Mouse (Mus musculus) midbrain, embryonic 14.5 days (tissue): Measurements from ENCODE around the gene Cd69. TPM values are rescaled to one million over a fixed set of nuclear protein-coding genes. Genes with fewer than 3 reads are reported as not detected.
A peak's percentile ranks its signal among the peaks of the same experiment; 100 is the strongest.

Experiments
- ATAC-seq: fragments of 200-750 bp; cut with Nextera tagmentation; 2 replicates; pipeline ENCODE4 v1.8.0; 2017; ENCODE audit warnings: moderate number of reproducible peaks, moderate library complexity; ENCODE audit not compliant: low FRiP score, low TSS enrichment
- DNase-seq: peaks from one replicate; pipeline ENCODE4 v3.0.0-alpha.2; 2015
- H3K27ac ChIP-seq: fragments of 300-500 bp; sonication (generic); replicated peaks from 2 replicates; pipeline ENCODE4 v1.5.1; 2014; ENCODE audit warnings: mild to moderate bottlenecking, low read depth, low read length, moderate library complexity
- H3K27me3 ChIP-seq: fragments of 300-500 bp; sonication (generic); 2 replicates; pipeline ENCODE4 v1.6.1; 2014; ENCODE audit warnings: low read length, control low read depth, mixed read lengths; ENCODE audit not compliant: control insufficient read depth, insufficient read depth
- H3K36me3 ChIP-seq: fragments of 300-500 bp; sonication (generic); 2 replicates; pipeline ENCODE4 v1.6.1; 2014; ENCODE audit warnings: low read length, control low read depth; ENCODE audit not compliant: control insufficient read depth, insufficient read depth
- H3K4me1 ChIP-seq: fragments of 300-500 bp; sonication (generic); 2 replicates; pipeline ENCODE4 v1.6.1; 2014; ENCODE audit warnings: mild to moderate bottlenecking, antibody characterized with exemption, low read length, control low read depth; ENCODE audit not compliant: control insufficient read depth, insufficient read depth
- H3K4me2 ChIP-seq: fragments of 300-500 bp; sonication (generic); 2 replicates; pipeline ENCODE4 v1.6.1; 2014; ENCODE audit warnings: mild to moderate bottlenecking, low read length, moderate library complexity
- H3K4me3 ChIP-seq: fragments of 300-500 bp; sonication (generic); replicated peaks from 2 replicates; pipeline ENCODE4 v1.5.1; 2014; ENCODE audit warnings: low read depth, low read length
- H3K9ac ChIP-seq: fragments of 300-500 bp; sonication (generic); replicated peaks from 2 replicates; pipeline ENCODE4 v1.6.1; 2014; ENCODE audit warnings: mild to moderate bottlenecking, low read length, moderate library complexity
- H3K9me3 ChIP-seq: fragments of 300-500 bp; sonication (generic); 2 replicates; pipeline ENCODE4 v1.6.1; 2016; ENCODE audit warnings: low read length, control low read depth, mixed read lengths; ENCODE audit not compliant: control insufficient read depth
- WGBS: fragments of 180-500 bp; shearing (Covaris S2); extraction: QIAGEN DNeasy Blood & Tissue Kit; methylation state at CpG from one replicate; pipeline ENCODE4 v1.1.7; 2014; 5-methylcytosine and 5-hydroxymethylcytosine counted together
- polyA plus RNA-seq: library from polyadenylated mRNA; unstranded; fragments of >200 nt; fragmentation: Nextera tagmentation; extraction: Ambion mirVana; gene quantifications from 2 replicates; pipeline ENCODE4 v1.2.1, GENCODE M21; 2014

The Cd69 gene
- polyA plus RNA-seq, 1 experiment from 2014 or later, result 0.21 TPM

- H3K36me3 ChIP-seq, result no peaks in the 10 kb centered on the region
- no peaks in the 10 kb centered on the region for H3K4me1 ChIP-seq
- H3K27me3 ChIP-seq, result no peaks in the 10 kb centered on the region
- ATAC-seq (no peak), DNase-seq (peak; percentile 15)
- H3K4me3 ChIP-seq, result no peak overlapping the region
- H3K4me2 ChIP-seq, result no peak overlapping the region
- no peaks in the 10 kb centered on the region for H3K9me3 ChIP-seq
- H3K27ac ChIP-seq, result no peak overlapping the region
- no peak overlapping the region for H3K9ac ChIP-seq
These were observed 15.2 kb downstream of the Cd69 start for GRCm38 (mm10) chr6:129260034-129260433.

GRCm38 (mm10) chr6:129256018-129256417, 19.2 kb downstream of the Cd69 start:
- Histone ChIP-seq H3K9ac (no peak overlapping the region), H3K9me3 (no peaks in the 10 kb centered on the region), H3K4me2 (no peak overlapping the region), H3K4me3 (no peak overlapping the region), H3K4me1 (no peaks in the 10 kb centered on the region), H3K27me3 (no peaks in the 10 kb centered on the region), H3K27ac (no peak overlapping the region), H3K36me3 (no peaks in the 10 kb centered on the region)
- DNase-seq, result peak; percentile 54
- no peak for ATAC-seq
- 63% methylated on average over 7 of the region's 7 CpGs for WGBS

GRCm38 (mm10) chr6:129254949-129255602, 20.2 kb downstream of the Cd69 start:
- H3K4me2 ChIP-seq, result no peak overlapping the region
- ATAC-seq, result peak; percentile 58; the same call in 1 of the 2 replicates
- H3K4me1 ChIP-seq, result no peaks in the 10 kb centered on the region
- peak; percentile 83 for DNase-seq
- H3K27me3 ChIP-seq, result no peaks in the 10 kb centered on the region
- no peak overlapping the region for H3K27ac ChIP-seq
- no peak overlapping the region for H3K9ac ChIP-seq
- 25% methylated on average over 4 of the region's 4 CpGs for WGBS
- H3K4me3 ChIP-seq, result no peak overlapping the region
- no peaks in the 10 kb centered on the region for H3K9me3 ChIP-seq
- no peaks in the 10 kb centered on the region for H3K36me3 ChIP-seq

GRCm38 (mm10) chr6:129254314-129254713, 20.9 kb downstream of the Cd69 start:
- Histone ChIP-seq H3K9me3 (no peaks in the 10 kb centered on the region), H3K27ac (no peak overlapping the region), H3K9ac (no peak overlapping the region), H3K27me3 (no peaks in the 10 kb centered on the region), H3K36me3 (no peaks in the 10 kb centered on the region), H3K4me3 (no peak overlapping the region), H3K4me2 (no peak overlapping the region), H3K4me1 (no peaks in the 10 kb centered on the region)
- DNase-seq, result no peak
- ATAC-seq, result no peak
- WGBS, result 80% methylated on average over 4 of the region's 4 CpGs

GRCm38 (mm10) chr6:129248243-129248642, 27.0 kb downstream of the Cd69 start:
- no peak overlapping the region for H3K9ac ChIP-seq
- no peaks in the 10 kb centered on the region for H3K27me3 ChIP-seq
- ATAC-seq, result no peak
- no peak overlapping the region for H3K4me2 ChIP-seq
- no peak for DNase-seq
- no peaks in the 10 kb centered on the region for H3K9me3 ChIP-seq
- no peak overlapping the region for H3K4me3 ChIP-seq
- H3K36me3 ChIP-seq, result no peaks in the 10 kb centered on the region
- no peak overlapping the region for H3K27ac ChIP-seq
- H3K4me1 ChIP-seq, result no peaks in the 10 kb centered on the region

GRCm38 (mm10) chr6:129246992-129247391, 28.2 kb downstream of the Cd69 start:
- Histone ChIP-seq H3K9ac (no peak overlapping the region), H3K4me2 (no peak overlapping the region), H3K27me3 (no peaks in the 10 kb centered on the region), H3K4me3 (no peak overlapping the region), H3K4me1 (no peaks in the 10 kb centered on the region), H3K36me3 (no peaks in the 10 kb centered on the region), H3K27ac (no peak overlapping the region), H3K9me3 (no peaks in the 10 kb centered on the region)
- 72% methylated on average over 1 of the region's 1 CpGs for WGBS
- DNase-seq (no peak), ATAC-seq (no peak)

GRCm38 (mm10) chr6:129245793-129246192, 29.4 kb downstream of the Cd69 start:
- no peak overlapping the region for H3K4me2 ChIP-seq
- ATAC-seq (no peak), DNase-seq (no peak)
- H3K4me3 ChIP-seq, result no peak overlapping the region
- H3K4me1 ChIP-seq, result no peaks in the 10 kb centered on the region
- H3K9me3 ChIP-seq, result no peaks in the 10 kb centered on the region
- H3K27ac ChIP-seq, result no peak overlapping the region
- H3K36me3 ChIP-seq, result no peaks in the 10 kb centered on the region
- no peaks in the 10 kb centered on the region for H3K27me3 ChIP-seq
- H3K9ac ChIP-seq, result no peak overlapping the region

GRCm38 (mm10) chr6:129241907-129242306, 33.3 kb downstream of the Cd69 start:
- no peak overlapping the region for H3K4me3 ChIP-seq
- H3K27ac ChIP-seq, result no peak overlapping the region
- DNase-seq (peak; percentile 44), ATAC-seq (no peak)
- H3K9ac ChIP-seq, result no peak overlapping the region
- H3K27me3 ChIP-seq, result no peaks in the 10 kb centered on the region
- no peaks in the 10 kb centered on the region for H3K9me3 ChIP-seq
- no peak overlapping the region for H3K4me2 ChIP-seq
- H3K36me3 ChIP-seq, result no peaks in the 10 kb centered on the region
- 0 out of 2 replicates have a peak, but pooled peaks cover 6% of the 10 kb centered on the region for H3K4me1 ChIP-seq
- 74% methylated on average over 6 of the region's 6 CpGs for WGBS

- Histone ChIP-seq H3K27me3 (no peaks in the 10 kb centered on the region), H3K36me3 (no peaks in the 10 kb centered on the region), H3K4me3 (no peak overlapping the region), H3K27ac (no peak overlapping the region), H3K9ac (no peak overlapping the region), H3K9me3 (no peaks in the 10 kb centered on the region), H3K4me1 (0 out of 2 replicates have a peak, but pooled peaks cover 6% of the 10 kb centered on the region), H3K4me2 (no peak overlapping the region)
- no peak for ATAC-seq
- no peak for DNase-seq
- 73% methylated on average over 5 of the region's 5 CpGs for WGBS
These were observed 33.8 kb downstream of the Cd69 start for GRCm38 (mm10) chr6:129241471-129241870.
